Mouse (Mus musculus): ENCODE measurements around the gene Lgals4.

The Lgals4 gene

GRCm38 (mm10) chr7:28808221-28808941 is 25.3 kb upstream of the Lgals4 start, which contains the start of gene Hnrnpl:
TSS of gene Hnrnpl (plus strand) at chr7:28808541.
- DNase-seq (ENCODE audit: low spot score), result no peak

- peak; percentile 94 for DNase-seq (ENCODE audit: low spot score)
Measured at GRCm38 (mm10) chr7:28808957-28809393, 24.7 kb upstream of the Lgals4 start.

GRCm38 (mm10) chr7:28809401-28810089 is 24.1 kb upstream of the Lgals4 start:
- DNase-seq (ENCODE audit: low spot score), result peak; percentile 86

GRCm38 (mm10) chr7:28810107-28811066 is 23.3 kb upstream of the Lgals4 start:
- peak; percentile 99 for DNase-seq (ENCODE audit: low spot score)

GRCm38 (mm10) chr7:28811228-28811627 is 22.4 kb upstream of the Lgals4 start:
- peak; percentile 94 for DNase-seq (ENCODE audit: low spot score)

- DNase-seq (ENCODE audit: low spot score), result no peak
Measured at GRCm38 (mm10) chr7:28811640-28812275, 21.9 kb upstream of the Lgals4 start.

- DNase-seq (ENCODE audit: low spot score), result no peak
Measured at GRCm38 (mm10) chr7:28812436-28812835, 21.2 kb upstream of the Lgals4 start.

- DNase-seq (ENCODE audit: low spot score), result no peak
Measured at GRCm38 (mm10) chr7:28812949-28813348, 20.7 kb upstream of the Lgals4 start.

- no peak for DNase-seq (ENCODE audit: low spot score)
Measured at GRCm38 (mm10) chr7:28814306-28815034, 19.2 kb upstream of the Lgals4 start.

- DNase-seq (ENCODE audit: low spot score), result no peak
Measured at GRCm38 (mm10) chr7:28815230-28815629, 18.4 kb upstream of the Lgals4 start.

- no peak for DNase-seq (ENCODE audit: low spot score)
Measured at GRCm38 (mm10) chr7:28816201-28816600, 17.5 kb upstream of the Lgals4 start.

- DNase-seq (ENCODE audit: low spot score), result no peak
Measured at GRCm38 (mm10) chr7:28816920-28817319, 16.7 kb upstream of the Lgals4 start.

GRCm38 (mm10) chr7:28817524-28817923 is 16.1 kb upstream of the Lgals4 start:
- DNase-seq (ENCODE audit: low spot score), result no peak

- no peak for DNase-seq (ENCODE audit: low spot score)
Measured at GRCm38 (mm10) chr7:28817957-28818356, 15.7 kb upstream of the Lgals4 start.

GRCm38 (mm10) chr7:28818436-28818835 is 15.2 kb upstream of the Lgals4 start:
- no peak for DNase-seq (ENCODE audit: low spot score)

GRCm38 (mm10) chr7:28818861-28819452 is 14.7 kb upstream of the Lgals4 start:
- no peak for DNase-seq (ENCODE audit: low spot score)

- no peak for DNase-seq (ENCODE audit: low spot score)
Measured at GRCm38 (mm10) chr7:28819571-28819970, 14.1 kb upstream of the Lgals4 start.

- DNase-seq (ENCODE audit: low spot score), result no peak
Measured at GRCm38 (mm10) chr7:28820358-28821260, 13.0 kb upstream of the Lgals4 start.

GRCm38 (mm10) chr7:28821261-28821831 is 12.3 kb upstream of the Lgals4 start:
- no peak for DNase-seq (ENCODE audit: low spot score)
